Mouse (Mus musculus): ENCODE measurements around the gene Arel1.

The Arel1 gene

DNA sequence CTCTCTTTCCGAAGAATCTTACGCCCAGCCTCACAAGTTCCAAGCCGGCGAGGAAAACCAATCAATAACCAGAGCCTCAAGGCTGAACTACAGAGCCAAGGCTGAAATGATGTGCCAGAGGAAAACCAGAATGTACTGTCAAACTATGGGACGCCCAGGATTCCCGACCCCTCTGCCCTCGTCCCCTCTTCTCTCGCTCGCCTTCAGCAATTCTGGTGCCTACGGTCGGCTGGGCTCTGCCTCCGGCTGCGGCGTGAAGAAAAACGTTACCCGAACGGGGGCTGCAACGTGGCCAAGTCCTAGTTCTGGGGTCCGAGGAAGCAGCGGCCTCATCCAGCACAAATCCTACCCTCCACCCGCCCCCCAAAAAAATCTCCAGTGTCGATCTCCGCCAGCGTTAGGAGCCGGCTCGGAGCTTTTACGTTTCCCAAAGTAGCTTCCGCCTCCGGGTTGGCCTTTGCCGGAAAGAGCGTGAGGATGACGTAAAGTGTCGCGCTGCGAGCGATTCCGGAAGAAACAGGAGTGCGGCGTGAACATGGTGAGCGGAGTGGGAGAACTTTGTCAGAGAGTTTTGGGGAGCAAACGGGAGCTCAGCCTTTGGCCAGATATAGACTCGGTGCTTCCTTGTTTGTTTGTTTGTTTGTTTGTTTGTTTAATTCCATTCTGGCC, at the start of gene Arel1, which contains the start of gene Fcf1:
Gene Arel1 (minus strand): TSS at position 473 of the 669 bp plus-strand sequence.
Gene Fcf1 (plus strand): TSS at position 470 of the 669 bp plus-strand sequence.
- DNase-seq = peak; percentile 92

DNA sequence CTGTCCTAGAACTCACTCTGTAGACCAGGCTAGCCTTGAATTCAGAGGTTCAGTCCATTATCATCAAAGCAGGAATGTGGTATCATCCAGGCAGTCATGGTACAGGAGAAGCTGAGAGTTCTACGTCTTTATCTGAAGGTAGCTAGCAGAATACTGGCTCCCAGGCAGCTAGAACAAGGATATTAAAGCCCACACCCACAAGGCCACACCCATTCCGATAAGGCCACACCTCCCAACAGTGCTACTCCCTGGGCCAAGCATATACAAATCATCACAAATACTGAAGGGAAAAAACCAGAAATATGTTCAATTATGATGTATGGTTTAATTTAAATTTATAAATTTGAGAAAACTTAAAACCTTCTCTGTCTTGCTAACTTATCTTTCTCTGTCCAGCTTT, 41.5 kb upstream of the Arel1 start:
- peak; percentile 66 for DNase-seq

DNA sequence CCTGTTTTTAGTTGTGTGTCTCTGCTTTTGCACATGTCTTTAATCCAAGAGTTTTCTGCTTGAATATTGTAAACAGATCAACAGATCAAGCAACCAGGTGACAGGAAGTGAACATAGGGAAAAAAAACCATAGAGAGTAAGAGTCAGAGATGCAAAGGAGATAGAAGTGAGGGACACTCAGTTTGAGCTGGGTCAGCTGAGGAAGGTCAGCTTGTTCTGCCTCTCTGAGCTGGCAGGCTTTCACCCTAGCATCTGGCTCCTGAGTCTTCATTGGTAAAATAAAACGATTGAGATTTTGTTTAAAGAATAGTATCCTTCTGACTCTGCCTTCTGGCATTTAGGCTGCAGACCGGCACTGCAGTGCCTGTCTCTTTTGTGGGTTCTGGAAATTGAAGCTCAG, 39.8 kb upstream of the Arel1 start:
- no peak for DNase-seq

DNA sequence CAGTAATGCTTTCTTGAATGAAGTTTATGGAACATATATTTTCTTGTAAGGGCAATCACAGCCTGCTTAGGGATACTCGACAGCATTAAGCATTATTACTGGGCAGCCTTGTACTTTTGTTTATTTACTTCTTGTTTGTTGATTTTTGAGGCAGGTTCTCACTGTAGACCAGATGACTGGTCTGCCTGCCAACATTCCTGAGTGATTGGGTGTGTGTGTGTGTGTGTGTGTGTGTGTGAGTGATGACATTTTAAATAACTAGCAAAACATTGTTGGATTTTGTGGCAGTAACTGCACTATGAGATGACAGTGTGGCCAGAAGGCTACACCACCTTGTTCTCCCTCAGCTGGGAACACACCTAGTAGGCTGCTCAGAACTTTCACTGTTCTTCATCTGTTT, 39.1 kb upstream of the Arel1 start:
- DNase-seq = no peak

DNA sequence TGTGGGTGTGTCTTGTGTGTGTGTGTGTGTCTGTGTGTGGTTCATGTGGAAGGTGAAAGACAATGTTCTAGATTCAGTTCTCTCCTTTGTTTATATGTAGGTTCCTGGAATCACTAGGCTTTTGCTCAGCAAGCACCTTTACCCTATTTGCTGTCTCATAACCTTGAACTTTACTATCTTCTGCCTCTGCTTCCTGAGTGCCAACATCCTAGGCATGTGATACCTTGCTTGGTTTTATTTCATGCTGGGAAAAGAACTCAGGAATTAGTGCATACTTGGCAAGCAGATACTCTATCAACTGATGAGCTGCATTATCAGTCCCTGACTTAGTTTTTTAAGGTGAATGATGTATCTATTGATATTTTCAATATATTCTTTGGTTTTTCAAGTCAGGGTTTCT, 36.3 kb upstream of the Arel1 start:
- no peak for DNase-seq

- DNase-seq = no peak
Measured at GRCm38 (mm10) chr12:85006206-85006605, 35.5 kb upstream of the Arel1 start.

DNA sequence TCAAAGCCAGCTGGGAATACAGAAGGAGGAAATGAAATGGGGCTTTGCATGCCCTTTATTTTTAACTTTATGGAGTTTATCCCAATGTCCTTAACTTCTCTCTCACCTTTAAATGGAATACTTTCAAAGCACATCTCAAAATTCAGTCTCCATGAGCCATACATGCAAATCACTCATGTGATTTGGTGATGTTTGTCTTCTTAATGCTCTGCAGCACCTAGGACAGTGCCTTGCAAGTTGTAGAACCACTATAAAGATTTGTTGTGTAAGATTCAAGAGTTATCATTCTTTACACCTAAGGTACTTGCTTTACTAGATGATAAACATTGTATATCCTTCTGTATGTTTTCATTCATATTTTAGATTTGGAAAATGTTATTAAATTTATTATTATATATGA, 28.4 kb upstream of the Arel1 start:
- no peak for DNase-seq

- DNase-seq = peak; percentile 65
Measured at GRCm38 (mm10) chr12:84996501-84997398, 26.1 kb upstream of the Arel1 start.

- DNase-seq = peak; percentile 98
Measured at GRCm38 (mm10) chr12:84996083-84996496, 25.4 kb upstream of the Arel1 start, which contains the start of gene Ylpm1. Ylpm1 (plus strand) TSS chr12:84996321.

GRCm38 (mm10) chr12:84995112-84995761, 24.5 kb upstream of the Arel1 start:
- no peak for DNase-seq

- DNase-seq = no peak
Measured at GRCm38 (mm10) chr12:84989456-84989855, 18.8 kb upstream of the Arel1 start.

DNA sequence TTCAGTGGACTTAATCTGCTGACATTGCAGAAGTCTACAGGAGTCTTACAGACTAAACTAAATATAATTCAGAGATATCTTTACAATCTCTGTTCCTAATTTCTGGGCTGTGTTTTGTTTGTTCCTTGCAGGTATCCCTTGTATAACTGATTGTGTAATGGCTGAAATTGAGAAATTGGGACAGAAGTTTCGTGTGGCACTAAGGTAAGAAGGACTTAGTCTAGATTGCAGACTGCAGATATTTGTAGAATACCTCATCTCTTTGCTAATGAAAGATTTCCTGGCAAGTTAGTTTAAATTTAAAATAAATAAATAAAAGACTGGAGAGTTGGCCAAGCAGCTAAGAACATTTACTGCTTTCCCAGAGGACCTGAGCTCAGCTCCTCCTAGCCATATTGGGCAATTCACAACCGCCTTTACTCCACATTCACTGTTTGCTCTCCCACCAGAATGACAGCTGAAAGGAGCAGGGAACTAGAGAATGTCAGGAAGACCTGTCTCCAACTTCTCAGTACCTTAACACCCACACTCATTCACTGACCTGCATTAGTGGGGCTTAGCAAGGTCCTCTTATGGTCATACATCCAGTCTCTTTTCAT, 8.7 kb upstream of the Arel1 start:
- DNase-seq = no peak

- DNase-seq = peak; percentile 12
Measured at GRCm38 (mm10) chr12:84969656-84970427, 858 bp downstream of the Arel1 start.

DNA sequence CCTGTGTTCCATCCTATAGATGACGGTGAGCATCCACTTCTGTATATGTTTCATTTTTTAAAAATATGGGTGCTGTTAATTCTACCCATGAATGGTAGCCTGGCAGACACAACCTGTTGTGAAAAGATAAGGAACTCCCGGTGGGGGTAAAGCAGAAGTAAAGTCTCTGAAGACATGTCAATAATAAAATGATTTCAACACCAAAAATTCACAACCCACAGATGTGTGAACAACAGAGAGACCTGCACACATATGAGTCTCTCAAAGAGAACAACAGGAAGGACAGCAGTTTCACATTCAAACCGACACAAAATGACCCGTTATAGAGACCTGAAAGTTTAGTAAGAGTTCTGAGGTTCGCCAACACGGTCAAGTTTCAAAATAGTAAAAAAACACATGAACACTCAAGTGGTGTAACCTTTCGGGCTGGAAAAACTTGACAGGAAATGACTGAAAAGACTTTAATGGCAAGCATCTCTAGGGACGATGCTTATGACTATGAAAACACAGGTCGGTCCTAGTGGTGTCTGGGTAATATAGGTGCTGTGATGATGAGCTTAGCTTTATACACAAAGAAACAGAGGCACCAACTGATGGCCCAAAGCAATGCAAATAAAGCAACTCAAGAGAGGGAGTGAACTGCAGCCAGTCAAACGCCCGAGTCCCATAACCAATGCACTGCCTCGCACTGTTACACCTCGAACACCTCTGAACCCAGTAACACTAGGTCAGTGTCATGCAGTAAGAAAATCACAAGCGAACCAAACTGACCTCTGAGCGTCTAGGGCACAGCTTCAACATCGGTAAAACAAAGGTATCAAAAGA, 1.7 kb downstream of the Arel1 start:
- peak; percentile 51 for DNase-seq

- DNase-seq = peak; percentile 87
Measured at GRCm38 (mm10) chr12:84962606-84963005, 8.1 kb downstream of the Arel1 start.

DNA sequence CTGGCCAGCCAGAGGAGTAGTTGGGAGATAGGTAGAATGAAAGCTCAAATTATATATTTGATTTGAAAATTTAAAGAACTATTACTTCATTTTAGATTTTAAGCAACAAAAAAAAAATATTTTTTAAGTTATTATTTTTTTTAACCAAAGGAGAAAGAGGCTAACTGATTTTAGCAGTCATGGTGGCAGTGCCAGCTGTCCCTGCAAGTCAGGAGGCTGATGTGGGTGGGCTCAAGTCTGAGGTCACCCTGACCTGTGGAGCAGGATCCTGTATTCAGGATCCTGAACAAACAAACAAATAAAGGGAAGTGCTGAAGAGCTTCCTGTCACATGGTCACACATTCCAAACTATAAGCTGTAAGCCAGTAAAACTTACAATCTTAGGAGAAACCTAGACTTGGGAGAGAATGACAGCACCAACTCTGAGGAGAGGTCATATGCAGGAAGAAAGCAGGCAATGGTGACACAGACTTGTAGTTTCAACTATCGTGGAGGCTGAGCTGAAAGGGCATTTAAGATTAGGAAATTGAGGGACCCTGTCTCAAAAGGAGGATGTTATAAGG, 11.8 kb downstream of the Arel1 start:
- no peak for DNase-seq

GRCm38 (mm10) chr12:84956317-84956716, 14.4 kb downstream of the Arel1 start:
- DNase-seq = no peak

GRCm38 (mm10) chr12:84952351-84952750, 18.3 kb downstream of the Arel1 start:
- DNase-seq = no peak

- DNase-seq = no peak
Measured at GRCm38 (mm10) chr12:84951531-84951930, 19.2 kb downstream of the Arel1 start.

GRCm38 (mm10) chr12:84950763-84951162, 19.9 kb downstream of the Arel1 start:
- no peak for DNase-seq
